Mouse (Mus musculus) heart, adult 9 months (tissue): ENCODE data around the gene Fryl.
"Not testable (repeated sequence)": the region's sequence is repeated elsewhere in the genome, so short reads cannot be mapped to it uniquely, and the experiment has no call there.

Experiments
- DNase-seq, 2 experiments: peaks; one replicate each; pipeline ENCODE4 v3.0.0; 2022; ENCODE audit warnings: low spot score in 2 of 2

Fryl gene

DNA sequence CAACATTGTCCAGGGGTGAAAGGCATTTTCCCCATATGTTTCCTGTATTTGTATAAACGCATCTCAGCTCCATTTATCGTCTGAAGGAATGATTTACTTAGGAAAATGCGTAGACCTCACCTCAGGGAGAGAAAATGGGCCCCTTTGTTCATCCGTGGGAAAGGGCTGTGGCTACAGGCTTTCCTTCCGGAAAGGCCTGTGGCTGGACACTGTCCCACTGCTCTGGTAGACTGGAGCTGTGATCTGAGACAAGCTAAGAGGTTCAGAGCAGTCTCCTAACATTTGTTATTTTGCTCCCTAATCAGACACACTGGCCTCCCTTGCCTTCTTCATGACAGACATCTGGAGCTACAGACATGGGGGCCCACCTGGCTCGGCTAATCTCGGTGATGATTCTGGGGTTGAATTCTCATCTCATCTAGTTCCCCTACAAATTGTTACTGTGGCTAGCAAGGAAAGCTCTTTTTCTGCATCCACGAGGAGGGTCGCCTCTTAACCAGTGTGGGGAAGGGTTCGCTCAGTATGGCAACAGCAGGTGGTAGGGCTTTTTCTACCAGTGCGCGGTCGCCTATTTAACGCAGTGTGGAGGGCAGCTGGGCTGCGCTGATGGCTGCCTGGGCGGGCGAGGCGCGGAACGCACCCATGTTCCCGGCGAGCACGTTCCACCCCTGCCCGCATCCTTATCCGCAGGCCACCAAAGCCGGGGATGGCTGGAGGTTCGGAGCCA is 243.4 kb downstream of the Fryl start:
- not testable (repeated sequence) for DNase-seq

DNA sequence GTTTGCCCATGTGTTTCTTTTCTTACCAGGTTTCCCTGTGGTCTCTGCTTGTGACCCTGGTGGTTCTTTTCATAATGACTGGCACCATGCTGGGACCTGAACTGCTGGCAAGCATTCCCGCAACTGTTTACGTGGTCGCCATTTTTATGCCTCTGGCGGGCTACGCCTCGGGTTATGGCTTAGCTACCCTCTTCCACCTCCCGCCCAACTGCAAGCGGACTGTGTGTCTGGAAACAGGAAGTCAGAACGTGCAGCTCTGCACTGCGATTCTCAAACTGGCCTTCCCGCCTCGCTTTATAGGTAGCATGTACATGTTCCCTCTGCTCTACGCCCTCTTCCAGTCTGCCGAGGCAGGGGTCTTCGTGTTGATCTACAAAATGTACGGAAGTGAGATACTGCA is 244.6 kb downstream of the Fryl start:
- not testable (repeated sequence) for DNase-seq

DNA sequence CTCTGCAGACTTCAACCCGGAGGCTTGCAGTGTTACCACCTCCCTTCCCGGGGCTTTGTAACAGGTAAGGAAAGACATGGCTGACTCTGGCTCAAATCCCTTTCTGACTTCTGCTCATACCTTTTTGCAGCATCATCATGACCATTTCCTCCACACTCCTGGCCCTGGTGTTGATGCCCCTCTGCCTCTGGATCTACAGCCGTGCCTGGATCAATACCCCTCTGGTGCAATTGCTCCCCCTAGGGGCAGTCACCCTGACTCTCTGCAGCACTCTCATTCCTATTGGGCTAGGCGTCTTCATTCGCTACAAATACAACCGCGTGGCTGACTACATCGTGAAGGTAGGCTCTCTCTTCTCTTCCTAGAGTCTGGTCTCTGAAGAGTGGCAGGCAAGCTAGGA is 248.2 kb downstream of the Fryl start:
- DNase-seq: not testable (repeated sequence)

DNA sequence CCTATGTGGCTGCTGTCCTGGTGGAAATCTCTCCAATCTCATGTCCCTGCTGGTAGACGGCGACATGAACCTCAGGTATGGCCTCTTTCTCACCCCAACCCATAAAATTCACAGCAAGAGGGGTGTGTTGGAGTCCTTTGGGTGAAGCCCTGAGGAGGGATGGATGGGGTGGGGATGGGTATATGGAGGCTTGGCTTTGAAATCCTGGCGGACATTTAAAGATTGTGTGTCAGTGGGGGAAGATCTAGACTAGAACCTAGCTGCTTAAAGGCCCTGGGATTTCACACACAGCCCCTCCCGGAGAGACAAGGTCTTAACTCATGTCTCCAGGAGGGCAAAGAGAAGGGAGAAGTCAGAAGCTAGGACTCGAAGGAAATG is 248.8 kb downstream of the Fryl start:
- no peak for DNase-seq

DNA sequence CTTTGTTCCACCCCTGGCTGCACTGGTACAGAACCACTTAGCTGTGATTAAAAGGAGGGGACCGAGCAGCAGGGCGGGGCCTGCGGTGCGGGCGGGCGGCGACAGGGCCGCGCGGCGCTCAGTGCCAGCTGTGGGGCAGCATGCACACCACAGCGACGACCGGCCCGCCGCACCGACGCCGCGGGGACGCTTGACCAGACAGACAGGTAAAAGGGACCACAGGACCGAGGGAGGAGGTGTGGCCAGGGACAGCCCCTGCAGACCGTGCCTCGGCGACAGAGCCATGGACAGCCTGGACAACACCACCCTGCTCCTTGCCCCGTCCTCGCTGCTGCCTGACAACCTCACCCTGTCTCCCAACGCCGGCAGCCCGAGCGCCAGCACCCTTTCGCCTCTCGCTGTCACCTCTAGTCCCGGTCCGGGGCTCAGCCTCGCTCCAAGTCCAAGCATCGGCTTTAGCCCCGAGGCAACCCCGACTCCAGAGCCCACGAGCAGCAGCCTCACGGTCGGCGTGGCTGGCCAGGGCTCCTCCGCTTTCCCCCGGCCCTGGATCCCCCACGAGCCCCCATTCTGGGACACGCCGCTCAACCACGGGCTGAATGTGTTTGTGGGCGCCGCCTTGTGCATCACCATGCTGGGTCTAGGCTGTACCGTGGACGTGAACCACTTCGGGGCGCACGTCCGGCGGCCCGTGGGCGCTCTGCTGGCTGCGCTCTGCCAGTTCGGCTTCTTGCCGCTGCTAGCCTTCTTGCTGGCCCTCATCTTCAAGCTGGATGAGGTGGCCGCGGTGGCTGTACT is 249.4 kb downstream of the Fryl start, which contains the start of gene Slc10a4:
TSS of gene Slc10a4 (plus strand) at position 100 of the 798 bp plus-strand sequence.
- DNase-seq: no peak

DNA sequence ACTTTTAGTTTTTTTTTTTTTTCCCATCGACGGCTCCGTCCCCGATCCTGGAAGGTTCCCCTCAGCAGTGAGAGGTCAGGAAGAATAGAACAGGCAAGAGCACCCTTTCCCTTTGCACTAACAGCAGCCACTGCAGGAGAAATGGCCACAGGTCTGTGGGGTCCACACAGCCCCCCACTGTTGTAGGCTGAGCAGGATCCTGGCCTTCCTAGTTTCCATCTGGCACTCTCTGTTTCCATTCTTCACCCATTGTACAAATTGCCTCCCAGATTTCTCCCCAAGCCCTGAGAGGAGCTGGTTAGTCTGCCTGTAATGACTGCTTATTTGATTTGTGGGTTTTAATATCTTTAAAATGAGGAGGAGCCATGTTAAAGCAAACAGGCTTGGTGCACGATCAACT is 252.4 kb downstream of the Fryl start:
- DNase-seq: no peak

DNA sequence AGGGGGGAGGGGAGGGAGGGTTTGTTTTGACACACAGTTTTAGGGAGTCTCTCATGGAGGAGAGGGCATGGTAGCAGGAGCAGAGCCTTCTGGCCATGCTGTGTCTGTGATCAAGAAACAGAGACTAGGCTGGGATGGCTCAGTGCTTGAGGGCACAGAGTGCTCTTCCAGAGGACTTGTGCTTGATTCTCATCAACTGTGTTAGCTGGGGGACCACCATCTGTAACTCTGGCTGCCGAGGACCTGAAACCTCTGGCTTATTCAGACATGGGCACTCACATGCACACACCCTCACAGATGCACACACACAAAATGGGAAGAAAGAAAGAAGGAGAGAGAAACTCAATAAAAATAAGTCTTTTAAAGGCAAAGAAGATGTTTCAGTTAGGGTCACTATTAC is 257.9 kb downstream of the Fryl start:
- DNase-seq: not testable (repeated sequence)

DNA sequence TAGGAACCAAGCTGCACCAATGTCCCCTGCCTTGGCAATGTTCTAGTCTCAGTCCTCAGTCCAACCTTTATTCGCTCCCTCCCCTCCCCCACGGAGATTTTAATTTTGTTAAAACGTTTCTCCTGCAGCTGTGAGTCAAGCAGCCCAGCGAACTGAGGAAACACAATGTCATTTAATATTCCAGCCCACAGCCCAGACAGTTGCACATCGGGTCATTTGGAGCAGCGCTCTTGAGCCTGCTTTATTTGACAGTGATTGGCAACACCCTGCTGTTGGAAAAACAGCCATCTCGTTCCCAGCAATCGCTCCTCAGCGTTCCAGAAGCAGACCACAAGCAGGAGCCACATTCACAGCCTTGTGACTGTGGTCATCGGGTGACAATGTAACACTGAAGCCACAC is 261.0 kb downstream of the Fryl start:
- no peak for DNase-seq

DNA sequence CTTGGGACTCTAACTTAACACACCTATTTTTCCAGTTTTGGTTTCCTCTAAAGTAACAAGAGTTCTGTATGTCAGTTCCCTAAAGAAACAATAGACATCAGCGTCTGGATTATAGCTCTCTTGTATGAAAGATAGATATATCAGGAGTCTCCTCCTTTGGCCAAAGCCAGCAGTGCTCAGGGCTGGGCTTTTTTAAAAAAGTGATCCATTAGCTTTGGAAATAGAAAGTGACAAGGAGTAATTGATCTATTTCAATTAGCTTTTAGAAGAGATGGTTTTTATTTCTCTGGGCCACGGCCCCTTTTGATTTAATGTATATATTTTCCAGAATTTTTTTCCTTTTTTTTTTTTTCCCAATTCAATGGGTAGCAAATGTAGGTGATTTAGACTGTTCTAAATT is 261.5 kb downstream of the Fryl start:
- no peak for DNase-seq

DNA sequence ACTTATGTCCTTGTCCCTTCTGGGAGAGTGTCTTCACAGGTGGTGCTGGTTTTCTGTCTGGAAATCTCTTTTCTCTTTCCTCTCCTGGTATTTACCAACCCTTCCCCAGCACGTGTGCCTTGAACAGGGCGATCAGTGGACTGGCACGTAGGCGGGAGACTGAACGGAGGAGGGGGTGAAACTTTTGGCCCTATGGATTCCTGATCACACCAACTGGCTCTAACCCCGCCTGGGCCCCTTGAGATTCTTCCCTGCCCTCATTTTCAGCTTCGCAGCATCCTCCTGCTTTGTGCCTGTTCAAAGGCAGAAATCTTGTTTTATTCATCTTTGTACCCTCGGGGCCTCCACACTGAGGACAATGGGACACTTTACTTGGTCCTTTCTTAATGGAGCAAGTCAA is 262.0 kb downstream of the Fryl start:
- no peak for DNase-seq

DNA sequence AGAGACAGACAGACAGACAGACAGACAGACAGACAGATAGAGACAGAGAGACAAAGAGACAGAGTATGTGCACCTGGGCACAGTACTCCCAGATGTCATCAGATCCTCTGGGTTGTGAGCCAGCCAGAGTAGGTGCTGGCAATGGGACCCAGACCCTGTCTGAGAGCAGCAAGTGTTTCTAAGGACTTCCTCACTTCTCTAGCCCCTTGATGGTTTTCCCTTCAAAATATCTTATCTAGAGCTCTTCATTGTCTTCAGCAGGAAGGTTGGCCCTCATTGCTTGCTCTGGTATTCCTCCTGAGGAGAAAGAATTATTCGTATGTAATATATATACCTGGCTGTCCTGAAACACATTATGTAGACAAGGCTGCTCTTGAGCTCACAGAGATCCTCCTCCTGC is 263.9 kb downstream of the Fryl start:
- no peak for DNase-seq

DNA sequence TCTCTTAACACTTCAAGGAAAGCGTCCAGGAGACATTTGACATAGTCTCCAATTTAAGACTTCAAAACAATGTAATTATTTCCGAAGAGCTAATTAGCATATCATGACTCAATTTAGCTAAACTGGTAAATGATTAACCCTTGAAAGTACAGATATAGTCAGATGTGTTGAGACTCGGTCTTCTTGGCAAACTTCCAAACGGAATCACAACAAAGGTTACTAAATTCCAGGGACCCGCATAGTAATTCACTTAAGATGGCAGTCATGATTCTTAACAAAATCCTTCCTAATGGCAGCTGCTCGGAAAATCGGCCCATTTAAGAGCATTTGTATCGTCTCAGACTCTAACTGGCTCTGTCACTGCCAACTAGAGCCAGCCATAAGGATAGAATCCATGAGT is 266.7 kb downstream of the Fryl start:
- DNase-seq: no peak

DNA sequence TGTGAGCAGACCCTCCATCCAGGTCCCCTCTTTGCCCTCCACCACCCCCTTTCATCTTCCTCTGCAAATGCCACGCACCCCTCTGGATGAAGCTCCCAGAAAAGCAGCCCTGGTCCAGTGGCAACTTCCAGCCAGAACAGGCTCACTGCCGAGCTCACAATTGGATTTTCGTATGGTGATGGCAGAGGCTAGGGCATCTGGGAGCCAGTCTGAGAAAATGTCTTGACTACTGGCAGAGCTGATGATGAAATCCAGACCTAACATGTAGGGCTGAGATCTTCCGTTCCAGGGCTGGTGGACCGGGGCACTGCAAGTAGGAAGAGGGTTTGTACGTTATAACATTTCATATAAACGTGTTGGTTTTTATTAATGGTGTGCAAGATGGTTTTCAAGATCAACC is 268.6 kb downstream of the Fryl start:
- no peak for DNase-seq

DNA sequence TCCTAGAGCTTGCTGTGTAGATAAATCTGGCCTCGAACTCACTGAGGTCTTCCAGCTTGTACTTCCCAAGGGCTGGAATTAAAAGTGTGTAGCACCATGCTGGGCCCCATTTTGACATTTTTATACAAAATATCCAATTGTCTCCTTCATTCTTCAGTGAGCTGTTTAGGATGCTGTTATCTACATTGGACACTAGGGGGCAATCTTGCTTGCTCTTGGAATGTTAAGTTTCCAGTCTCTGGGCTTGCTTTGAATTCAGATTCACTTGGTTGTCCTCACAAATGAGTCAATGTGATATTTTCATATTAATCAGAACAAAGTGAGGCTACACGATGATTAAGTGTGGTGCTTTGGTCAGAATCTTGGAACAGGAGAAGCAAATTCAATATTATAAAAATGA is 272.3 kb downstream of the Fryl start:
- DNase-seq: peak in 1 of 2 experiments; percentile 29

DNA sequence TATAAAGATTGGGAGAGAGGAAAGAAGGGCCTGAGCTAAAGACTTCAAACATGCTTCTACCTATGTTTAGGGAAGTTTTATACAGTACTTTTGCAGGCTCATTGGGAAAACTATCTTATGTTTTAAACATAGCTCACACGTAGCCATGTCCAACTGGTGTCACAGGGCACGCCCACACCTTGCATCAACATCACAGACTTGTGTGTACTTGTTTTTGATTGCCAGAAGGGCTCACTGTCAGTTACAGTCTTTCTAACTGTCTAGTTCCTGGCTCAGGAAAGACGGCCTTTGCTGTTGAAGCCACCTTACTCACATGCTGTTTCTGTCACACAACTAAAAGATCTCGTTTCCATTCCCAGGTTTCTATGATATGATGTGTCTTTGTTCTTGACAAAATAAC is 279.9 kb downstream of the Fryl start:
- no peak for DNase-seq

DNA sequence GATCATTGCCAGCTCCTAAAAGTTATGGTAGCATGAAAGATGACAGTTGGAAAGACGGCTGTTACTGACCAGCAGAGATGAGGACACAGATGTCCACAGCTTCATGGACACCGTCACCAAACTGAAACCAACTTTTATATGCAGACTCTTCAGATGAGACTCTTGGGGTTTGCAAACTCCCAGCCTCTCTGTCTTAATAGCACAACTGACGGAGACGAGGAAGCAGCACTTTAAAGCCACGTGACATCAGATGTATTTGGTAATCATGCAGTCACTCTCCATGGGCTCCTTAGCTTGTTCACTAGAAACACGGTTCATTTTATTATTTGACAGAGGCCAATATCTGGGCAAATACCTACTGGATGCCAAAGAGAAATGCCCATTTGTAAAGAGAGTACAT is 280.4 kb downstream of the Fryl start:
- no peak for DNase-seq

DNA sequence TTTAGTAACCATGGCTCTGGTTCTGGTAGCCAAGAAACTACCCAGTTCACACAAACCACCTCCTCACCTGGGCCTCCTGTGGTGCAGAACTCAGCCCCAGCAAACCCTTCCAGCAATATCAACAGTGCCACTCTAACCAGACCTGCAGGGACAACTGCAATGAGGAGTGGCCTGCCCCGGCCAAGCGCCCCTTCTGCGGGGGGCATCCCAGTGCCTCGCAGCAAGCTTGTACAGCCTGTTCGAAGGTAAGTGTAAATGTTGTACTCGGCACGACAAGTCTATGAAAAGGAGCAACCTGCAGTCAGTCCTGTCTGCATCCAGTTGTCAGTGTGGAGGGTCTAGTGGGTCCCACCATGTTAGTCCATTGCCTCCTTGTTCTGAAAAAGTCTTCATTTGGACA is 281.8 kb downstream of the Fryl start, which contains the start of gene Gm10135:
TSS of gene Gm10135 (minus strand) at position 101 of the 400 bp plus-strand sequence.
- no peak for DNase-seq

DNA sequence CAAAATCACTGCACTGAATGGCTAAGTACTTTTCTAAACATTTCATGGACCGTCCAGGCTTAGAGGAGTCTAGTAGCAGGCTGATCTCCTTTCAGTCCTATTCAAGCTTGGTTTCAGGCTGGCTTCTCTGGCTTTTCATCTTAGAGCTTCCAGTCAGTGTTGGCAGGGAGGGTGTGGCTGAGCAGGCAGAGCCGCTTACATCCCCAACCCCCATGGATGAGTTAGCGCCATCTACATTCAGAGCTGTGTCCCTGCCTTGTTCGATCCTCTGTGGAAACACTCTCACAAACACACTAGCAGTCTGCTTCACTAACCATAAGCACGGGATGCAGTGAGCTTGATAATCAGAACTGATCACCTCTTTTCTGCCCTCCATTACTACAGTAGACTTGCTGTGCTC is 283.5 kb downstream of the Fryl start:
- DNase-seq: no peak

DNA sequence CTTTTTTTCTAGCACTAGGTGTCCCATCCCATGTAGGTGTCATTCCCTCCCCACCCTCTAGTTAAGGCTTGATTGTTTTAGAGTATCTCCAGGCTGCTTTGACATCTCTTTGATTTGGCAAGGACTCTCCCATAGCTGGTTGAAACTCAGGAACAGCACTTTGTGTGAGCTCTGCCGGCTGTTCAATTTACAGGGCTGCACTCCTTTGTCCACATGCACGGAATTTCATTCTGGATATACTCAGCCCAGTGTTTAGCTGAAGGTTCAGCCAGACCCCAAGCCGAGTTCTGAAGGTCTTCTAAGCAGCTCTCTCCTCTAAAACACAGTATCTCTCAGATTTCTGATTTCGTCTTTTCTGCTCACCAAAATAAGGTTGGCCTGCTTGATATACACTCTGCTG is 284.0 kb downstream of the Fryl start:
- DNase-seq: no peak
